Mouse (Mus musculus) intestine, postnatal 0 days (tissue): ENCODE measurements around the gene Tbp. TPM values are rescaled to one million over a fixed set of nuclear protein-coding genes. Genes with fewer than 3 reads are reported as not detected.

ENCODE experiments used
- ATAC-seq: fragments of 200-750 bp; cut with Nextera tagmentation; 2 replicates; pipeline ENCODE4 v1.8.0; 2017; ENCODE audit warnings: mild to moderate bottlenecking, moderate TSS enrichment, moderate library complexity
- H3K27ac ChIP-seq: fragments of 300-500 bp; sonication (generic); 2 replicates; pipeline ENCODE4 v1.5.1; 2014; ENCODE audit warnings: mild to moderate bottlenecking, low read depth, low read length, moderate library complexity
- H3K27me3 ChIP-seq: fragments of 300-500 bp; sonication (generic); replicated peaks from 2 replicates; pipeline ENCODE4 v1.6.1; 2014; ENCODE audit warnings: low read length, mixed read lengths; ENCODE audit not compliant: control insufficient read depth, insufficient read depth
- H3K36me3 ChIP-seq: fragments of 300-500 bp; sonication (generic); 2 replicates; pipeline ENCODE4 v1.6.1; 2014; ENCODE audit warnings: mild to moderate bottlenecking, moderate library complexity; ENCODE audit not compliant: control insufficient read depth, insufficient read depth
- H3K4me1 ChIP-seq: fragments of 300-500 bp; sonication (generic); replicated peaks from 2 replicates; pipeline ENCODE4 v1.6.1; 2014; ENCODE audit warnings: antibody characterized with exemption, low read length, mixed read lengths; ENCODE audit not compliant: control insufficient read depth, insufficient read depth
- H3K4me2 ChIP-seq: fragments of 300-500 bp; sonication (generic); replicated peaks from 2 replicates; pipeline ENCODE4 v1.6.1; 2014; ENCODE audit warnings: low read depth, mild to moderate bottlenecking, moderate library complexity
- H3K4me3 ChIP-seq: fragments of 300-500 bp; sonication (generic); 2 replicates; pipeline ENCODE4 v1.5.1; 2014; ENCODE audit warnings: low read depth, low read length
- H3K9ac ChIP-seq: fragments of 300-500 bp; sonication (generic); 2 replicates; pipeline ENCODE4 v1.6.1; 2014; ENCODE audit warnings: mild to moderate bottlenecking, low read depth, low read length
- H3K9me3 ChIP-seq: fragments of 300-500 bp; sonication (generic); 2 replicates; pipeline ENCODE4 v1.6.1; 2016; ENCODE audit warnings: mixed run types; ENCODE audit not compliant: control insufficient read depth
- CTCF ChIP-seq: sonication (generic); IDR thresholded peaks from 2 replicates; pipeline ENCODE4 v1.5.1; 2016; ENCODE audit warnings: low read depth, mild to moderate bottlenecking, control low read depth, antibody characterized with exemption, moderate library complexity
- WGBS: fragments of 180-500 bp; shearing (Covaris S2); extraction: QIAGEN DNeasy Blood & Tissue Kit; methylation state at CpG from one replicate; pipeline ENCODE4 v1.1.7; 2014; 5-methylcytosine and 5-hydroxymethylcytosine counted together
- polyA plus RNA-seq: library from polyadenylated mRNA; unstranded; fragments of >200 nt; fragmentation: Nextera tagmentation; extraction: Ambion mirVana; gene quantifications from 2 replicates; pipeline ENCODE4 v1.2.1, GENCODE M21; 2015

Gene Tbp
- 21.7 and 22.4 TPM in 2 replicates for polyA plus RNA-seq

GRCm38 (mm10) chr17:15499656-15500394 is at the start of gene Tbp, which contains the start of gene Psmb1:
TSS of gene Tbp (plus strand) at chr17:15499888.
TSS of gene Psmb1 (minus strand) at chr17:15499751.
- no peak for TF ChIP-seq CTCF
- Histone ChIP-seq H3K4me3 (peak within 1 kb of the TSS; percentile 98), H3K9me3 (no peaks in the 10 kb centered on the region), H3K27me3 (no peaks in the 10 kb centered on the region), H3K27ac (peak within 1 kb of the TSS; percentile 98), H3K4me2 (peak within 1 kb of the TSS; percentile 85), H3K4me1 (0 out of 2 replicates have a peak, but pooled peaks cover 11% of the 10 kb centered on the region), H3K9ac (peak within 1 kb of the TSS; percentile 92), H3K36me3 (peaks cover 25% of the 10 kb centered on the region)
- peak; percentile 93 for ATAC-seq
- WGBS, result under 1% methylated on average over 63 of the region's 63 CpGs

DNA sequence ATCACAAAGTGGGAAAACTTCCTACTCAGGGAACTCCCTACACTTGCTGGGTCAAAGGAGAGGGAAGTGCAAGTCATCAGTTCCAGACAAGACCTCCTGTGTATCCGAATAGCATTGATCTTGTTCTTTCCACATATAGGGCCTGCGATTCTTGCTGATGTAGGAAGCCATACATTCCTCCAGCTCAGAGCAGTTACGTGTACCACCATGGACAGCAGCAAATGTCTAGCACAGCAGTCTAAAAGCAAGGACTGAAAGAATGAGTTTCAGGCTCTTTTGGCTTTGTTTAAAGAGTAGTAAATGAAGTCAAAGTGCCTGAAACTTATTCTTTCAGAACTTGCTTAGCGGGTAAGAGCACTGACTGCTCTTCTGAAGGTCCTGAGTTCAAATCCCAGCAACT is 44.5 kb upstream of the Tbp start:
- H3K4me1 ChIP-seq, result no peaks in the 10 kb centered on the region
- no peaks in the 10 kb centered on the region for H3K27me3 ChIP-seq
- no peak for ATAC-seq
- TF ChIP-seq CTCF, result no peak
- no peak overlapping the region for H3K27ac ChIP-seq
- H3K4me2 ChIP-seq, result no peak overlapping the region
- no peak overlapping the region for H3K9ac ChIP-seq
- H3K9me3 ChIP-seq, result no peaks in the 10 kb centered on the region
- 74% methylated on average over 4 of the region's 4 CpGs for WGBS
- H3K4me3 ChIP-seq, result no peak overlapping the region
- no peaks in the 10 kb centered on the region for H3K36me3 ChIP-seq

GRCm38 (mm10) chr17:15456595-15456994 is 43.1 kb upstream of the Tbp start:
- no peak for TF ChIP-seq CTCF
- H3K4me3 ChIP-seq, result no peak overlapping the region
- H3K36me3 ChIP-seq, result no peaks in the 10 kb centered on the region
- no peak overlapping the region; the same call in 1 of the 2 replicates for H3K27ac ChIP-seq
- H3K27me3 ChIP-seq, result no peaks in the 10 kb centered on the region
- no peak overlapping the region for H3K4me2 ChIP-seq
- WGBS, result 50% methylated on average over 2 of the region's 2 CpGs
- peak; percentile 83 for ATAC-seq
- no peak overlapping the region for H3K9ac ChIP-seq
- H3K4me1 ChIP-seq, result no peaks in the 10 kb centered on the region
- no peaks in the 10 kb centered on the region for H3K9me3 ChIP-seq

DNA sequence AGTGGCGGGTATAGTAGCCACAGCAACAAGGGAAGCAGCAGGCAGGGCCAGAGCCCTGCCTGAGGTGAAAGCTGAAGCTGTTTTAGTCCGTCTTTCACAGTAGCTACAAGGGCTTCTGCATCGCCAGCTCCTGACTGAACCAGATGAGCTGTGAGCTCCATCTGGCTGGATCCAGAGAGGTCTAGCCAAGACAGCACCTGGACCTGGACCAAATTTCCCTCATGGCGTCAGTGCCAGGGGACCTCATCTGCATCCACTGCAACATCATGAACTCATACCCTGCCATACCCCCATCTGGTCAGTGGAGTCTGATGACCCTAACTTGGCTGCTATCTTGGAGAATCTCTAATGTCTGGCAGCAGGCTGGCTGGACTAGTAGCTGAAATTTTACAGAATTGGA is 39.9 kb upstream of the Tbp start:
- H3K36me3 ChIP-seq, result no peaks in the 10 kb centered on the region
- no peak overlapping the region for H3K9ac ChIP-seq
- H3K9me3 ChIP-seq, result no peaks in the 10 kb centered on the region
- no peak overlapping the region for H3K4me3 ChIP-seq
- no peak for ATAC-seq
- H3K4me2 ChIP-seq, result no peak overlapping the region
- WGBS, result 91% methylated on average over 4 of the region's 4 CpGs
- no peak for TF ChIP-seq CTCF
- H3K27ac ChIP-seq, result no peak overlapping the region
- no peaks in the 10 kb centered on the region for H3K27me3 ChIP-seq
- H3K4me1 ChIP-seq, result no peaks in the 10 kb centered on the region

DNA sequence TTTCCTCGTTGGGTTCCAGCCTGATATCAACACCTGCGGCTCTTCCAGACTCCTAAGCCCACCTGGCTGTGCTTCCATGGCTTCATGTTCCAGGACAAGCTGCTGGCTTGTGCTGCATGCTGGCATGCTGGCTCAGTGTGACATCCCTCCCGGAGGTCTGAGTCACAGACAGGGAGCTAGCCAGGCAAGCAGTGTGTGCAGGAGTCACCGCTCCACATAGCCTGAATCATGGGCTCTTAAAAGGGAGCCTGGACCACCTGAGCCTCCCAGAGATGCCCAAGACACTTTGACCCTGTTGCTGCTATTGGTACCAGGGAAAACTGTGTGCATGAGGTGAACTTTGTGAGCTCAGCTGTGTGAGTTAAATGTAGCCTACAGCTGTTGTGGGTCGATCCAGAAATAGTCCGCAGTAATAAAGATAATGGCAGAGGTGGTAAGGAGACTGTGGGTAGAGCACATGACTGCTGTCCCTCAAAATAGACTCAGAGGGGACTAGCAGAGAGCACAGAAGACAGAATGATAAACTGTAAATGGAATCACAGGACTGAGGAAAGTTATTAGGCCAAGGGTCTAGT is 37.7 kb upstream of the Tbp start:
- WGBS, result 74% methylated on average over 6 of the region's 6 CpGs
- Histone ChIP-seq H3K4me3 (no peak overlapping the region), H3K9ac (no peak overlapping the region), H3K27me3 (no peaks in the 10 kb centered on the region), H3K4me2 (no peak overlapping the region), H3K36me3 (no peaks in the 10 kb centered on the region), H3K27ac (no peak overlapping the region; the same call in 1 of the 2 replicates), H3K4me1 (no peaks in the 10 kb centered on the region), H3K9me3 (no peaks in the 10 kb centered on the region)
- no peak for ATAC-seq
- no peak for TF ChIP-seq CTCF

DNA sequence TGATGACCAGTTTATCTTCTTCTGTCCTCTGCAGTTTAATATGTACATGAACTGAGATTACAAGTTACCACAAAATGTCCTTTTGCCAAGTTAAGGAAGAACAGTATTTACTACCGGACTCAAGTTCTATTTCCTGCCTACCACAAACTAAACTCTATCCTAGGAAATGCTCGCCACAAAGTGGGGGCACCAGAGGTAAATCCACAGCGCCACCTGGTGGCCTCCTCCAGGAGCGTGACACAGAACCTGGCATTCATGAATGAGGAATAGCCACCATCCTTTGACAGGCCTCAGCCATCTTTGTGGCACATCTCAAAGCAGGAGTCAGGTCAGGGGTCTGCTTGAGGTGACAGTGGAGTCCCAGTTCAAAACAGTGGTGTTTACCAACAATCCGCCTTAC is 32.0 kb upstream of the Tbp start:
- Histone ChIP-seq H3K9ac (no peak overlapping the region), H3K27me3 (no peaks in the 10 kb centered on the region), H3K4me1 (no peaks in the 10 kb centered on the region), H3K4me2 (no peak overlapping the region), H3K27ac (no peak overlapping the region), H3K4me3 (no peak overlapping the region), H3K36me3 (peaks cover 25% of the 10 kb centered on the region), H3K9me3 (no peaks in the 10 kb centered on the region)
- TF ChIP-seq CTCF, result peak; percentile 96
- ATAC-seq, result peak; percentile 45
- WGBS, result 23% methylated on average over 5 of the region's 5 CpGs
